Mouse (Mus musculus) heart, adult 2 months (tissue): Measurements from ENCODE around the gene Srrm4.

Source experiments
- CTCF ChIP-seq: fragments of 200-600 bp; IDR thresholded peaks from 2 replicates; pipeline ENCODE4 v1.8.1; 2022; ENCODE audit warnings: antibody characterized with exemption, mild to moderate bottlenecking, moderate library complexity
- POLR2A ChIP-seq: fragments of 200-500 bp; IDR thresholded peaks from 2 replicates; pipeline ENCODE4 v1.6.1; 2011; ENCODE audit warnings: mild to moderate bottlenecking, low read depth, low read length, control low read depth; ENCODE audit not compliant: insufficient read depth

- TF ChIP-seq CTCF (no peak), POLR2A (no peak)
Observed at GRCm38 (mm10) chr5:116485069-116485468, 106.5 kb downstream of the Srrm4 start.
